Mouse (Mus musculus) T-helper 2 cell (primary cell): ENCODE data around the gene Dusp10.

Source experiments
- in situ Hi-C: fragments of 300-600 bp; cut with MboI, MseI; formaldehyde crosslinking; loops from one replicate; pipeline ENCODE4 v1.15.1; 2025; ENCODE audit warnings: high pct_unique_total_duplicates

Gene Dusp10

DNA sequence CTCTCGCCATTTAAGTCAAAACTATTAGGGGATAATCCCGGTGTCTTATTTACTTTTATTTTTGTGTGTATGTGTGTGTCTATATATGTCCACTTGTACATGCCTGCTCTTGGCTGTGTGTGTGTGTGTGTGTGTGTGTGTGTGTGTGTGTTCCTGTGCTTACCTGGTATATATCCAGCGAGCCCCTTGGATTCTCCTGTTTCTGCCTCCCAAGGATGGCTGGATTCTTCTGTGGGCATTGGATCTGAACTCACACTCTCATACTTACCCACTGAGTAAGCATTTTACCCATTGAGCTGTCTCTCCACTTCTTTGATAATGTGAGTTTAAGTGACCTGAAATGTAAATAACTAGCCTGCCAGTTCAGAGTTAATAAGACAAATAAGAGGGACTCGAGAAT lies 40.6 kb downstream of the Dusp10 start:
- in situ Hi-C loops: no loop called here

DNA sequence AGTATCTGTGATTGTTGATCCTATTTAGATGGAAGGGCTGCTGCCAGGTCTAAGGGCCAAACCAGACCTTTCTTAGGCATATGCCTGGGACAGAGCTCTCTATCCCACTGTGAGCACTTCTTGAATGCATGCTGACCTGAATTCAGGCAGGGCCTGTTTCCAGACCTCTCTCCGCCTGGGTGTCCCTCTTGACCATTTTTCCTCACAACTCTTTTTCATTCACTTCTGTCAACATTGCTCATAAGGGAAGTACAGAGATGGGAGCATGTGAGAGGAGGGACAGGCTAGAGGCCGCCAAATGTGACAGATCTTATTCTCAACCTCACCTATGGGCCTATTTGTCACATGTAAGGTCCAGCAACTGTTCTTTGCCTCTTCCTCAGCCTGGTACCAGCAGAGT lies 41.1 kb downstream of the Dusp10 start:
- in situ Hi-C loops: no loop called here

DNA sequence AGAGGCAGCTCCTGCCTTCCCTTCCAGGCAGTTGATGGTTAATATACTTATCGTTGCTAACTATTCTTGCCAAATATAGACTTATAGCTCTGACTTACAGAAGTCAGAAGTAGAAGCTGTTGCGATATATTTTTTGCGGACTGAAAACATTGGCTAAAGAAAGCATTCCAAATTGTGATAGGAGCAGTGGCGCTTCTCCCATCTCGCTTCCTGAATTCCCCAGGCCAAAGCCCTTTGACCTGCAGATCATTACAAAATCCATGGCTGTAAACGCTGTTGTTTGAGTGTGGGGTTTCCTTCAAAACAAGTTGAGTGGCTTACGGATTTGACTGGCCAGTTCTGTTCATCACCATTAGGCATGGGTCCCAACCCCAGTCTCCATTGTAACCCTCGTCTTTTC lies 45.1 kb downstream of the Dusp10 start:
- in situ Hi-C loops: no loop called here

DNA sequence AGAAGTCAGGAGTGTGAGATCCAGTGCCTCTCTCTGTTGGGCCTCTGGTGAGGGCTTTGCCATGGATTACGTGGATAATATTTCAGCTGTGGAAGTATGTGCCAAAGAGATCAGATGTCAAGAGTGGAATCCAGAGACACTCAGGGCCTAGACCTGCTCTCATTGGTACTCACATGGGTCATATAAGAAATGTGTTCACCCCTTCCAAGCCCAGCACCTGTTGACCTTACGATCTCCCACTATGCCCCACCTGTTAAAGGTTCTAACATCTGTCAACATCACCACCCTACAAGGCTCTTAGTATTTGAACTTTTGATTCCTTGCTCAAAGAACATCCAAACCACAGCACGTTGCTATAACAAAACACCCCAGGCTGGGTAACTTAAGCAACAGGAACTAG lies 46.7 kb downstream of the Dusp10 start:
- in situ Hi-C loops: no loop called here

DNA sequence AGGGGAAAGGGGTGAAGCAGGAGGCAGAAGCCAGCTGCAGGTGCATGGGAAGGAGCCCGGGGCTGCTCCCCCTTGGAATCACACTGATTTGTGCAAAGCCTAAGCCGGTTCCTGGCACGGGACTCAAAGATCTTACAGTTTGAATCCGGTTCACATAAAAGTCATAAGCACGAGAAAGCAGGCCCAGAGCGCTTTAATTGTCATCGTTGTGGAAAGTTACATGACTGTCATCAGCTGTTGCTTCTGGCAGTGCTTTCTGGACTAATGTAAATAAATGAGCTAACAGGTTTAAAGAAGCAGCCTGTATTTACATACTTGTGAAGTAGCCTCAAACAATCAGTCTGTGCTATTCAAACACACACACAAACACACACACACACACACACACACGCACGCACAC lies 47.3 kb downstream of the Dusp10 start:
- in situ Hi-C loops: no loop called here

DNA sequence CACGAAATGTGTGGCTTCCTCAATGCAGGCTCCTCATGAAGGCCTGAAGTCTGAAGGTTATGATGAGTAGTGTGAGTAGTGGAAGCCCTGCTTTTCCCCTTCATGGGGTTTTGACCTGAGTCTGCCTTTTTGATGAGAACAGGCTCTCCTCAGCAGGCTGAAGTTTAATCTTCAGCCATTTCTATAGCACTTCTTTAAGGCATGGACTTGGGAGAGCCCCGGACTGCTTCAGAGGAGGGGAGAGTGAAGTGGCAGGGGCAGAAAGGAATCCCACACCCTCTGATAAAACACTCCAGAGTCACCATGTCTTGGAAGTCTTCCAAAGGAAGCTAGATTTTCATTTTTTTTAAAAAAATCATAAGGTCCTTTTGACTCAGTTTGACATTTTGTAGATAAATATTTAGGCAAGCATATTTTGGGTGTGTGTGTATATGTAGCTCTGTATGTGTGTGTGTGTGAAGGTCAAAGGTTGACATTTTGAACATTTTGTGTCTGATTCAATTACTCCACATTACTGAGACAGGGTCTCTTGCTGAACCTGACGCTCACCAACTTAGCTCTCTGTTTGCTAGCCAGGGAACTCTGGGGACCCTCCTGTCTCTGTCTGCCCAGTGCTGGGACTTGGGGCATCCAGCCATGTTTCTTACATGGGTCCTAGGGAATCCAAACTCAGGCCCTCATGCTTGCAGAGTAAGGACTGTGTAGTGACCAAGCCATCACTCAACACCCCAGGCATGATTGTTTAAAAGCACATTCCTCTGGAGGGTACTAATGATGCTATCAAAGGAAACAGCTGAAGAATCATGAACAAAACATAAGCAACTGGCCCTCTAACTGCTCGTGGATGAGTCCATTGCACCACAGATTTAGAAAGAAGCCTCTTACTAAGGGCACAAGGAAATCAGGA lies 48.0 kb downstream of the Dusp10 start:
- in situ Hi-C loops: no loop called here

DNA sequence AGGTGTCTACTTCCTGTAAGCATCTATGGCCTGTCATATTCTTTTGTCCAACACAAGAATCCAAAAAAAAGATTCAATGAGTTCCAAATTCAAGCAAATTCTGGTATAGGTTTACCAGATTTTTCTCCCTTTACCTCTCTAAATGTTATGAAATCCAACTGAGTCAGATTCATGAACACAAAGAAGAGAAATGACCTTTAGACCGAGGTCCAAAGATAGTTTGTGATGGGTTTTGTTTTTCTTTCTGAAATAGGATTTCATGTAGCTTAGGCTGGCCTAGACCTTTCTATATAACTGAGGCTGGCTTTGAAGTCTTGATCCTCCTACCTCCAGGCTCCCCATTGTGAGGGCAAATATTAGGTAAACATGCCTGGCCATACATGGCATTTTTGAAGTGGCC lies 48.8 kb downstream of the Dusp10 start:
- in situ Hi-C loops: no loop called here

DNA sequence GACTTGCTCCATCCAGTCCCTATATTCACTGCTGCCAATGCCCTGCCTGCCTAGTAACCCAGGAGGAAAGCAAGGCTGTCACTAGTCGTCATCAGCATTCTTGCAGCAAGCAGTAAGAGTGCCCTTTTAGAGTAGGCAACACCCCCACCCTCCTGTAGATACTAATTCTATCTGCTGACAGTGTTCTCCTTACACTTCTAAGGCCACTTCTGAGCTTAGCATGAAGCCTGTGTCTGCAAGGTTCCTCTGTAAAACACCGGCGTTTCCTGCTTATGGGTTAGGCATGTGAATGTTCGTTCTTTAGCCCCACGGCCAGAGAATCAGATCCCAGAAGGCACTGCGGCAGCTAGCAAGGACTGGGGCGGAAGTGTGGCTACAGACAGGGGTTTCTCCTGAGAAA lies 51.2 kb downstream of the Dusp10 start:
- in situ Hi-C loops: no loop called here

DNA sequence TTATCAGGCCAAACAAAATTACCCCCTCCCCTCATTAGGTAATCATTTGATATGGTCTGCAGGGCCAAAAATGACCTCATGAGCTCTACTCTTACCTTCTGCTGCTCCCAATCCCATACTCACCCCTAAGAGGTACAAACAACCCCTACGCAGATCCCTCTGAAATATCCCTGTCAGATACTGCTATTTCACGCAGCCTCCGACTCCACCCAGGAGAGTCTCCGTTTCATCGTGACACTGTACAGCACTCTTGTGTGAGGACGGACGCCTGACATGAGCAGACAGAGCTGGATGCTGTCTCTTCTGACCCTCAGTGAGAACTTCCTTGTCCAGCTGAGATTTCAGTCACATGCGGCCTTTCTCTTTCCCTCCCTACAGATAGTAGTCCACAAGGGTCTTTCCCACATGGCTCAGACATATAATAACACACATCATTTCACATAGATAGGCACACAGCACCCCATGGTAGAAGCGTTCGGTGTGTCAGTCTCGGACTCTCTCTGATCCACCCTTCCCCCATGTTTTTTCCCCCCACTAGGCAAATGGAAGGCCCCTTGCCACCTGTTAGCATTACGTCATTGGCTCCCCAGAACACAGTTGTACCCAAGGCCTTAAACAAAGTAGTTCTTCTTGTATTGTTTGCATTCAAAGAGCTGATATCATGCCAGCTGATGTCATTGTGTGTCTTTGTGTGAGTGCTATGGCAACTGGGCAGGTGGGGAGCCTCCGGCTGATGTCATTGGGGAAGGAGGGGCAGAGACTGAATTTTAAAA lies 52.7 kb downstream of the Dusp10 start:
- in situ Hi-C loops: no loop called here

DNA sequence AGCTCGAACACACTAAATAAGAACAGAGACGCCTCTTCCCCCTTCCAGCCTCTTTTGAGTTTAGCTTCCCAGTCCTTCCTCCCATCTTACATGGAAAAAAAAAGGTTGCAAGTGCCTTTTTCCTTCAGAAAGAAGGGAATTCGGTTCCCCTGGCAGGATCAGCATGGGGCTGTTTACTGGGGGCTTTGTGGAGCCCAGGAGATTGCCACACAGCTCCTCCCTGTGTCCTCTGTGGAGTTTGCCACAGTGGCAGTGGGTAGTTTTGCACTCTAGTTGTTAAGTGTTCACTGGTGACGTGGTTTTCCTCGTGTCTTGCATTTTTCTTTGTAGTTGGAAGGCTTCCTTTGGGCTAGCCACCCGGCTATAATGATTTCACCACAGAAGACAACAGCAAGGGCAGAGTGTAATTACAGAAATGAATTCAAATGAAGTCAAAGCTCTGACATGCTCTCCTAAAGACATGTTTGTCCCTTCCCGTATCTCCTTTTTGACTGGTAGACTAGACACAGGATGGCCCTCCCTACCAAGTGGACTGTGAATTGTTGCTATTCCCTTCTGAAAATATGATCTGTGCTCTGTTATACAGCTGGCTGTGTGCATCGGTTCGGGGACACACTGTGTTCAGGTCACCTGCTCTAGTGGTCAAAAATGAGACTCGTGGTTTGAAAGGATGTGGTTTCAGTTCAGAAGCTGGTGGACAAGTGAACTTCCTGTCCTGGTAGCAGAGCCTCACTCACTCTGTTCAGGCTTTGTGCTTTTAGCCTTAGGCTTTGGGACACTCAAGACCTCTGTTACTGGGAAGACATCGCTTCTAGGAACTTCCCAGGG lies 53.6 kb downstream of the Dusp10 start:
- in situ Hi-C loops: no loop called here

DNA sequence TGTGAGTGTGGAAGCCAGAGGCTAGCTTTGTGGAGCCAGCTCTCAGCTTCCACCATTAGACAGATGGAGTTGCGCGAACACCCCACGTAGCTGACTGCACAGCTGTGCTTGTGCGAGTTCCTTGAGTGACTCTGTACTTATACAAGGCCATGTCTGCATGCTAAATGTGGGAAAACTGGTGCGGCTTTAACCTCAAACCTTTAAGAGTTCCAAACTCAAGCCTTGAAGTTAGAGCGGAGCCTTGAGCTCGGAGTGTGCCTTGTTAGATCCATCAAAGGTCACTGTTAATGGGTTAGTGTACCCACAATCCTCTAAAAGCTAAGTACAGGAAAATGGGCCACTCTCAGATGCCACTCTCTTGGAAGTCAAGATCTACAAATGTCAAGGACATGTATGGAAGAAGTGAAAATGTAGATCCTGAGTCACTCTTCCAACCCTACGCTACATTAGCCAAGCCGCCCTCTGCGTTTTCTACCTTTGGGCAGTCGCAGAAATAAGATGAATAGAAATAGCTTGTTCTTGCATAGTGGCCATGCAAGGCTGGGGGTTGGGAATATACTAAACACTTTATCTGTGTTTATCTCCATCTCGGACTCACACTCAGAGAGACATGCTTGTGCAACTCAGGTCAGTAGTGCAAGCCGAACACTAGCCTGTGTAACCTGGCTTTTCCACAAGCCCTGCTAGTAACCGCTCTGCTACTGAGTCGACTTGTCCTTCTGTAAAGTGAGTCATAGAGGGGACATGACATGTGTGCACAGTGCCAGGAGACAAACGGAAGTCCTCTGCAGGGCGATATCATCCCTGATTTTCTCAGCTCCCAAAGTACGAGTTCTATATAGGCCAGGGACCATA lies 54.8 kb downstream of the Dusp10 start:
- in situ Hi-C loops: no loop called here

DNA sequence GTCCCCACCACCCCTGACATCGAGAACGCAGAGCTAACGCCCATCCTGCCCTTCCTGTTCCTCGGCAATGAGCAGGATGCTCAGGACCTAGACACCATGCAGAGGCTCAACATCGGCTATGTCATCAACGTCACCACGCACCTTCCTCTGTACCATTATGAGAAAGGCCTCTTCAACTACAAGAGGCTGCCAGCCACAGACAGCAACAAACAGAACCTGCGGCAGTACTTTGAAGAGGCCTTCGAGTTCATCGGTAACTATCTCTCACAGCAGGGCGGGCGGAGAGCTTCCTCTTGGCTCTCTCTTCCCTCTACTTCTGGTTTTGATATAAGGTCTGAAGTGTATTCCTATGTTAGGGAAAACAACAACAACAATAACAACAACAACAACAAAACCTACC lies 55.9 kb downstream of the Dusp10 start:
- in situ Hi-C loops: no loop called here

DNA sequence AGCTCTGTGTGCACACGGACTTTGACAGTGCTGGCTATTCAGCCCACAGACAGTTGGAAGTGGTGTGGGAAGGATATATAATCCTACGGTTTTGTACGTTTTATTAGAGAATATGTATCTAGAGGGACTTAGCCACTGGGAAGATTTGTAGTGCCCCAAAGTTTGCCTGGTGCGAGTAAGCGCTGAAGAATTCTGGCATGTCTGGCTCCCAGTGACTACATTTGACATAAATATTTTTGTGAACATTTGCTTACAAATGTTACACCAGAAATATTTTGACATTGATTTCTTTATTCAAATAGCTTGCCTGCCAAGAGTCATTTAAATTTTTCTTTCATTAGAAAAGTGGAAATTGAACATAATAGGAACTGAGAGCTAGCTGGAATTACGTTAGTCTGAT lies 63.0 kb downstream of the Dusp10 start:
- in situ Hi-C loops: no loop called here

DNA sequence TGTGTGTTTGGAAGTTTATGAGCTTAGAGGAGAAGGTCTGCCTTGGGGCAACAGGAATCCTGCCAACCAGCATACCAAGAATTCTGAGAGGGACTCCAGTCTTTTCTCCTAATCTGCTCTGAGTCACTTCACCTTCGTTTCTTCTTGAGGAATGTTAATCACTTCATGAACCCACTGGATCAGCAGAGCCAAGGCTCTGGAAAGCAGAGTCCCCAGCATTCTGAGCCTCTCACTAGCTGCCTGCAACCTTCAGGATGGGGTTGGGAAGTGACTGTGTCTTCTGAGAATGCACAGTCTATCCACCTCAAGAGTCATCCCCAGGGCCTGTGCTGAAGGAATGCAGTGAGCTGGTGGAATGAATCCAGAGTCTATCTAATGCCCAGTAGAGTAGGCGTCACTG lies 63.7 kb downstream of the Dusp10 start:
- in situ Hi-C loops: no loop called here

DNA sequence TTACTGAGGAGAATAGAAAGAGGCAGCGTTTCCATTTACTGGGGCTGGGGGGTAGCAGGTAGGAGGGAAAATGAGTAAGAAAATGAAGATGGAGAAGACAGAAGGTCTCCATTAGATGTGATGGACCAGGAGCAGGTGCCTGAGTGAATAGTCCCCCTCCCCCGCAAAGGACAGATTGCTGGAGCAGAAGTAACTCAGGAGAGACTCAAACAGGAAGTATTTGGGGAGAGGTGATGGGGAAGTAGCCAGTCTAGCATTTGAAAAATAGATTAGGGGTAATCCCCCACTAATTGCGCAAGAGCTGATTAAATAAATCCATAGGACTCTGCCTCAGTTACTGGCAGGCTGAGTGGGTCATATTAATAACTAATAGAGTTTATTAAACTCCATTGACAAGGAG lies 66.2 kb downstream of the Dusp10 start:
- in situ Hi-C loops: no loop called here

DNA sequence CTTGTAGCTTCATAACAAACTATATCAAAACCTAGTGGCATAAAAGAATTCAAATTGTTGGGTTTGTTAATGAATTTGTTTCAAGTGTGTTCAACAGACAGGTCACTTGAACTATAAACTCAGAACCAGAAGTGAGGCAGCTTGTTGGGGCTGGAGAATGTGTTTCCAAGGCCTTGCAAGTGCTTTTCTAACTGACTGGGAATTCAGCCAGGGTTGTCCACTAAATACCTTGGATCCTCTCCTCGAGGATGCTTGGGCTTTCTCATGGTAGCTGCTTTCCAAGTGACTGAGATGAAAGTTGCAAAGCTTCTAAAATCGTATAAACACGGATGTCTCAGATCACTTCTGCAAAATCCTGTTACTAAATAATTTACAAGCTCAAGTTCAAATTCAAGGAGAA lies 69.6 kb downstream of the Dusp10 start:
- in situ Hi-C loops: no loop called here

DNA sequence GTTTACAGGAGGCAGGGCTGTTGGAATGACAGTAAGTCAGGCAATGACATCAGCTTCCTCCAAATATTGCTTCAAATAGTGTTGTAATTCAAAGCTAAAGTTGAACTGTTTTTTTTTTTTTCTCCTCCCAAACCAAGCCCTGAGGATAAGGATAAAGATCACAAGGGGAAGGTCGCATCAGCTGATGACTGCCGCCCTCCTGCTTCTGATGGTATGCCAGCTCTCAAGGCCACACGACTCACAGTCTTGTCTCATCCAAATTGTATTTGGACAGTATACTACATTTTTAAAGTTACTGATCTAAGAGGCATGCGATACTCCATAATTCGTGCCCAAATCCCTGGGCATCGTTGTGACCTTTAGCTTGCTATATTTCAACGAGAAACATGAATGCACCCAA lies 70.1 kb downstream of the Dusp10 start:
- in situ Hi-C loops: no loop called here

DNA sequence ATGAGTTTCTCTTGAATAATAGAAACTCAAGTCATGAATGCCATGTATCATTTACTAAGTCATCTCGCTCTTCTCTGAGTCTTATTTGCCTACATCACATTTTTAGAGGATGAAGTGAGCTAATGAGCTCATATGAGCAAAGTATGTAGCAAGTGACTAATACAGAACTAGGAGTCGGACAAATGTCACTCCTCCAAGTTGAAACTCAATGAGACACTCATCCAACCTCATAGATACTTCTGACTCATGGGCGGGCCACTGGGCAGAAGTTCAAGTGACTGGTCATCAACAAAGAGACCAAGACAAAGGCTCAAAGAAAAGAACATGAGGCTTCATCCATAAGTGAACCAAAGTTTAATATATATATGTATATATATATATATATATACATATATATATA lies 71.9 kb downstream of the Dusp10 start:
- in situ Hi-C loops: no loop called here

DNA sequence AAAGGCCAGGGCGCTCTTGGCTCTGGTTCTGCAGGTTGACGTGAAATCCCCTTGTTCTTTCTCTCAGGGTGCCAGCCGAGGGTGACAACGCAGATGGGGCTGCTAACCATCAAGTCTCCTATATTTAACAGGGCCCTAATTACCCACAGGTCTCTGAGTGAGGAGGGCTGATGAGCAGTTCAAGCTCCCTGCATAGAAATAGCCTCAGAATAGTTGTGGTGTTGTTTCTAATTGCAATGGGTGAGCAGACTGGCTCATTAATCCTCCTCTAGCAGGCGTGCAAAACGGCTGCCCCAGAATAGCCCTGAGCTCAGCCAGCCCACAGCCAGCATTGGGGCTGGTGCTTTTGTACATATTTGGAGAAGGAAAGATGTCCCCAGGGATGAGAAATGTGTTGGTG lies 77.4 kb downstream of the Dusp10 start:
- in situ Hi-C loops: no loop called here

DNA sequence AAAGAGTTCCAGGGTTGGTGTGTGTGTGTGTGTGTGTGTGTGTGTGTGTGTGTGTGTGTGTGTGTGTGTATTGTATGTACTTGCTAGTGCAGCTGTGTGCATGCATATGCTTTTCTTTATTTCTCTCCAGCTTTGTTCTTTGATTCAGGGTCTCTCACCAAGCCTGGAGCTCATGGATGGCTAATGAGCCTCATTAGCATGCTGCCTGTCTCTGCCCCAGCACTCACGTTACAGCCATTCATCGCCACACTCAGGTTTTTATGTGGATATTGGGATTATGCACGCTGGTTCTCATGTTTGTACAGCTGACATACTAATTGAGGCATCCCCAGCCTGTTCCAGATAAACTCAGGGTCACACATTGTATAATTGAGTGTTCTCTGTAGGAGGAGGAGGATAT lies 81.8 kb downstream of the Dusp10 start:
- in situ Hi-C loops: no loop called here

DNA sequence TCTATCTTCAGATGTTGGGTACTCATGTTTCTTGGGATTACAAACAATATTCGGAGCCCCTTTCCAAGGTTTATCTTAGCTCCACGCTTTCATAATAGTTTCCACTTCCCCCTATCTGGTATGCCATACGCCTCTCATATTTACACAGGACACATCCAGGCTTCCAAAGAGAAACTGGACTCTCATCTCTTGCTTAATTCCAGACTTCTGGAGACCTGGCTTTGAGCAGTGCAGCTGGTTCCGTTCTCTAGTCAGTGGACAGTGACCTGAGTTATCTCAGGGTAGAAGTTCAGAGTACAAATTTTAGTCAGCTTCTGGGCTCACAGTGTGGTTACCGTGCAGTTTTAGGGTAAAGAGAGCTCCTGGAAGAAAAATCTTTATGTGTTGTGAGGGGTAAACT lies 87.3 kb downstream of the Dusp10 start:
- in situ Hi-C loops: loop anchor here (5.0 kb wide), 1 partner anchor 98 kb away; no protein-coding TSS in a partner anchor
